Mouse (Mus musculus) hindbrain, embryonic 13.5 days (tissue): ENCODE results near the gene Prkcg. TPM values are rescaled to one million over a fixed set of nuclear protein-coding genes. Genes with fewer than 3 reads are reported as not detected.

ENCODE experiments used
- ATAC-seq: fragments of 200-750 bp; cut with Nextera tagmentation; 2 replicates; pipeline ENCODE4 v1.8.0; 2017; ENCODE audit warnings: moderate TSS enrichment; ENCODE audit not compliant: low FRiP score
- H3K27ac ChIP-seq: fragments of 300-500 bp; sonication (generic); 2 replicates; pipeline ENCODE4 v1.5.1; 2015; ENCODE audit warnings: inconsistent platforms, mild to moderate bottlenecking, moderate library complexity
- H3K27me3 ChIP-seq: fragments of 300-500 bp; sonication (generic); 2 replicates; pipeline ENCODE4 v1.6.1; 2015; ENCODE audit warnings: mild to moderate bottlenecking, inconsistent platforms
- H3K36me3 ChIP-seq: fragments of 300-500 bp; sonication (generic); 2 replicates; pipeline ENCODE4 v1.6.1; 2015; ENCODE audit warnings: mild to moderate bottlenecking, inconsistent platforms
- H3K4me1 ChIP-seq: fragments of 300-500 bp; sonication (generic); replicated peaks from 2 replicates; pipeline ENCODE4 v1.6.1; 2015; ENCODE audit warnings: inconsistent platforms
- H3K4me2 ChIP-seq: fragments of 300-500 bp; sonication (generic); 2 replicates; pipeline ENCODE4 v1.6.1; 2015; ENCODE audit warnings: inconsistent platforms, mild to moderate bottlenecking, moderate library complexity
- H3K4me3 ChIP-seq: fragments of 300-500 bp; sonication (generic); 2 replicates; pipeline ENCODE4 v1.5.1; 2015; ENCODE audit warnings: mild to moderate bottlenecking, inconsistent platforms
- H3K9ac ChIP-seq: fragments of 300-500 bp; sonication (generic); 2 replicates; pipeline ENCODE4 v1.6.1; 2015; ENCODE audit warnings: mild to moderate bottlenecking, inconsistent platforms
- H3K9me3 ChIP-seq: fragments of 300-500 bp; sonication (generic); 2 replicates; pipeline ENCODE4 v1.6.1; 2016; ENCODE audit warnings: inconsistent platforms
- WGBS: fragments of 180-500 bp; shearing (Covaris S2); methylation state at CpG from one replicate; pipeline ENCODE4 v1.1.7; 2015; 5-methylcytosine and 5-hydroxymethylcytosine counted together
- polyA plus RNA-seq: library from polyadenylated mRNA; unstranded; fragments of >200 nt; fragmentation: Nextera tagmentation; extraction: Ambion mirVana; gene quantifications from 2 replicates; pipeline ENCODE4 v1.2.1, GENCODE M21; 2015

Gene Prkcg
- polyA plus RNA-seq, 1 experiment from 2014 or later, result 0.81 TPM

GRCm38 (mm10) chr7:3292791-3293190 lies 3.8 kb downstream of the Prkcg start:
- Histone ChIP-seq H3K36me3 (peaks cover 39% of the 10 kb centered on the region), H3K9me3 (no peaks in the 10 kb centered on the region), H3K4me3 (peak overlapping the region; percentile 27), H3K9ac (peak overlapping the region; percentile 60), H3K4me2 (peak overlapping the region; percentile 47), H3K27ac (no peak overlapping the region), H3K4me1 (peaks cover 40% of the 10 kb centered on the region), H3K27me3 (no peaks in the 10 kb centered on the region)
- ATAC-seq, result no peak
- WGBS, result 4% methylated on average over 14 of the region's 14 CpGs

DNA sequence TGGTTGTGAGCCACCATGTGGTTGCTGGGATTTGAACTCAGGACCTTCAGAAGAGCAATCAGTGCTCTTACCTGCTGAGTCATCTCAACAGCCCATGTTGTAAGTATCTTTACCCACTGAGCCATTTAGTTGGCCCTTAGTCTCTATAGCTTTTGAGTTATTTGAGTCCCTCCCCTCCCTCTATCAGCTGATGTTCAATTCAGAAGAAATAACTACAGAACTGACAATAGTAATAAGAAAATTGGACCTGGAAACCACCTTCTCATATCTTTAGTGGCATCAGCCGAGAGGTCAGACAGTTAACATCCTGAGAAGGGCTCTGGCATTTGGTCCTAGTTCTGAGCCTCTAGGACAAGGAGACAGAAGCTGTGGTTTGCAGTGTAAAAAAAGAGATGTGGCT lies 5.8 kb downstream of the Prkcg start:
- peaks cover 41% of the 10 kb centered on the region for H3K4me1 ChIP-seq
- no peak overlapping the region for H3K9ac ChIP-seq
- H3K36me3 ChIP-seq, result peaks cover 52% of the 10 kb centered on the region
- H3K9me3 ChIP-seq, result no peaks in the 10 kb centered on the region
- WGBS, result 91% methylated on average over 1 of the region's 1 CpGs
- H3K27ac ChIP-seq, result no peak overlapping the region
- ATAC-seq, result no peak
- no peak overlapping the region for H3K4me2 ChIP-seq
- H3K27me3 ChIP-seq, result peaks cover 4% of the 10 kb centered on the region
- no peak overlapping the region for H3K4me3 ChIP-seq

GRCm38 (mm10) chr7:3295321-3296110 lies 6.5 kb downstream of the Prkcg start:
- no peak for ATAC-seq
- no peak overlapping the region for H3K27ac ChIP-seq
- H3K27me3 ChIP-seq, result peaks cover 11% of the 10 kb centered on the region
- H3K9ac ChIP-seq, result no peak overlapping the region
- peaks cover 53% of the 10 kb centered on the region for H3K36me3 ChIP-seq
- H3K4me2 ChIP-seq, result no peak overlapping the region
- WGBS, result 94% methylated on average over 5 of the region's 5 CpGs
- no peaks in the 10 kb centered on the region for H3K9me3 ChIP-seq
- H3K4me1 ChIP-seq, result peaks cover 39% of the 10 kb centered on the region
- H3K4me3 ChIP-seq, result no peak overlapping the region

DNA sequence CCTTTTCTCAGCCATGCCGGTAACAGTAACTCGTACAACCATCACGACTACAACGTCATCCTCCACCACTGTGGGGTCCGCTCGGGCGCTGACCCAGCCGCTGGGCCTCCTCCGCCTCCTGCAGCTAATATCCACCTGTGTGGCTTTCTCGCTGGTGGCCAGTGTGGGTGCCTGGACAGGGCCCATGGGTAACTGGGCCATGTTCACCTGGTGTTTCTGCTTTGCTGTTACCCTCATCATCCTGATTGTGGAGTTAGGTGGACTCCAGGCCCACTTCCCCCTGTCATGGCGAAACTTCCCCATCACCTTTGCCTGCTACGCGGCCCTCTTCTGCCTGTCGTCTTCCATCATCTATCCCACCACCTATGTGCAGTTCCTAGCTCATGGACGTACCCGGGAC lies 7.7 kb downstream of the Prkcg start:
- Histone ChIP-seq H3K9ac (no peak overlapping the region), H3K36me3 (peaks cover 53% of the 10 kb centered on the region), H3K9me3 (no peaks in the 10 kb centered on the region), H3K27me3 (peaks cover 22% of the 10 kb centered on the region), H3K4me1 (peaks cover 29% of the 10 kb centered on the region), H3K27ac (no peak overlapping the region), H3K4me2 (no peak overlapping the region), H3K4me3 (no peak overlapping the region)
- ATAC-seq, result no peak
- 95% methylated on average over 16 of the region's 16 CpGs for WGBS

GRCm38 (mm10) chr7:3299941-3300617 lies 11.1 kb downstream of the Prkcg start:
- H3K4me3 ChIP-seq, result no peak overlapping the region
- H3K4me2 ChIP-seq, result no peak overlapping the region
- H3K9ac ChIP-seq, result no peak overlapping the region
- H3K27me3 ChIP-seq, result peaks cover 47% of the 10 kb centered on the region
- no peaks in the 10 kb centered on the region for H3K9me3 ChIP-seq
- WGBS, result 58% methylated on average over 7 of the region's 7 CpGs
- peaks cover 45% of the 10 kb centered on the region for H3K4me1 ChIP-seq
- H3K27ac ChIP-seq, result no peak overlapping the region
- no peak for ATAC-seq
- peaks cover 38% of the 10 kb centered on the region for H3K36me3 ChIP-seq

DNA sequence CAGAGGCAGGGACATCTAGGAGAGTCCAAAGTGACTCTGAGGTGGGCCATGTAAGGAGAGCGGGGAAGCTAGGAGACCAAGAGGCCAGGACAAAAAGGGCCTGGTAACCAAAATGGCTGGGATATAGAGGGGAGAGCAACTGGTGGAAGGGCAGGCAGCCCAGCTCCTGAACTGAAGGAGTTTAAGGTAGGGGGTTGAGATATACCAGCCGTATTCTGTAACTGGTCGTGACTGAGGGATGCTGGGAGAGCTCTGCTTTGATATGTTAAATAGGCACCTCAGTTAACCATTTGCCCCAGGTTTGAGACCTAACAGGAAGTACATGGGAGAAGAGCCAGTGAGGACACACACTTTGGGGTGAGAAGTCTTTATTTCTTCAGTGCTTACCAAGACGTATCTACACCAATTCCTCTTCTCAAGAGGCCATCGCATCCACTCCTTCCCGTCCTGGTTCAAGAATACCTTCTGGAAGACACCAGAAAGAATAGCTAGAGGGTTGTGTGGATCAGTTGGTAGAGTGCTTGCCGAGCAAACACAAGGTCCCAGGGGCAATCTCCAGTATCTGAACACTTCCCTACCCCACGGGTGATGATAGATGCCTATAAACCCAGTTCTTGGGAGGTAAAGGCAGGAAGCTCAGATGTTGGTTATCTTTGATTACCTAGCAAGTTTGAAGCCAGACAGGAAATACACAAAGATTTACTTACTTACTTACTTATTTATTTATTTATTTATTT lies 12.1 kb downstream of the Prkcg start:
- Histone ChIP-seq H3K4me1 (peaks cover 45% of the 10 kb centered on the region), H3K27ac (no peak overlapping the region), H3K9me3 (no peaks in the 10 kb centered on the region), H3K4me3 (no peak overlapping the region), H3K9ac (no peak overlapping the region), H3K36me3 (peaks cover 30% of the 10 kb centered on the region), H3K27me3 (peaks cover 56% of the 10 kb centered on the region), H3K4me2 (peak overlapping the region; percentile 72; the same call in 1 of the 2 replicates)
- 69% methylated on average over 8 of the region's 8 CpGs for WGBS
- ATAC-seq, result no peak

- Histone ChIP-seq H3K27ac (no peak overlapping the region), H3K4me1 (peaks cover 45% of the 10 kb centered on the region), H3K4me3 (peak overlapping the region; percentile 44), H3K27me3 (peaks cover 60% of the 10 kb centered on the region), H3K9me3 (no peaks in the 10 kb centered on the region), H3K9ac (peak overlapping the region; percentile 68; the same call in 1 of the 2 replicates), H3K4me2 (peak overlapping the region; percentile 72), H3K36me3 (peaks cover 22% of the 10 kb centered on the region)
- ATAC-seq, result peak; percentile 36; the same call in 1 of the 2 replicates
- 8% methylated on average over 33 of the region's 33 CpGs for WGBS
Observed at GRCm38 (mm10) chr7:3301628-3302555, 12.9 kb downstream of the Prkcg start.

- Histone ChIP-seq H3K36me3 (peaks cover 14% of the 10 kb centered on the region), H3K9ac (peak overlapping the region; percentile 68), H3K9me3 (no peaks in the 10 kb centered on the region), H3K27ac (no peak overlapping the region), H3K27me3 (peaks cover 60% of the 10 kb centered on the region), H3K4me3 (peak overlapping the region; percentile 44), H3K4me1 (peaks cover 40% of the 10 kb centered on the region), H3K4me2 (peak overlapping the region; percentile 72)
- 3% methylated on average over 16 of the region's 16 CpGs for WGBS
- ATAC-seq, result peak; percentile 34
Observed at GRCm38 (mm10) chr7:3302556-3303275, 13.7 kb downstream of the Prkcg start.

DNA sequence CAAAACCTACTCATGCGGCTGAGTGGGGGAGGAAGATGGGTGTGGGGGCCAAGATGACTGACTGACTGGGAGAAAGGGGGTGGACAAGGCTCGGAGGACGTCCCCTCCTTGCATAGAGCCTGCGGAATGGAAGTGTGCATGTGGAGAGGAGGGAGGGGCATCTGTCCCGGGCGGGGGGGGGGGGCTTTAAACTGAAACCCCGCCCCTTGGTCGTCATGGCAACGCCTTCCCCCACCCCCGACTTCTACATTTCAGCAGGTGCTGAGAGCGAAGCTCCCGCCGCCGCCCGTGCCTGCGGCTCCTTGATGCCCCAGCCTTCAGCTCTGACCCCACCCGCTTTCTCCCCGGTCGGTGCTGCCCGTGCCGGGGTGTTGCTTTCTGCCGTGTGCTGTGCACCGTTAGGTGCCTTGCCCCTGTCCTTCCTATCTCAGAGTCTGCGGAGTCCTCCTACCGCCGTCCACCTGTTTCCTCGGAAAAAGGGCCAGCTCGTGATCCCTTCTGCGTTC lies 14.3 kb downstream of the Prkcg start:
- ATAC-seq, result peak; percentile 67
- Histone ChIP-seq H3K4me3 (peak overlapping the region; percentile 44), H3K9me3 (no peaks in the 10 kb centered on the region), H3K9ac (peak overlapping the region; percentile 68), H3K36me3 (peaks cover 11% of the 10 kb centered on the region), H3K4me2 (peak overlapping the region; percentile 72), H3K27ac (no peak overlapping the region), H3K27me3 (peaks cover 60% of the 10 kb centered on the region), H3K4me1 (peaks cover 37% of the 10 kb centered on the region)
- under 1% methylated on average over 27 of the region's 29 CpGs for WGBS

DNA sequence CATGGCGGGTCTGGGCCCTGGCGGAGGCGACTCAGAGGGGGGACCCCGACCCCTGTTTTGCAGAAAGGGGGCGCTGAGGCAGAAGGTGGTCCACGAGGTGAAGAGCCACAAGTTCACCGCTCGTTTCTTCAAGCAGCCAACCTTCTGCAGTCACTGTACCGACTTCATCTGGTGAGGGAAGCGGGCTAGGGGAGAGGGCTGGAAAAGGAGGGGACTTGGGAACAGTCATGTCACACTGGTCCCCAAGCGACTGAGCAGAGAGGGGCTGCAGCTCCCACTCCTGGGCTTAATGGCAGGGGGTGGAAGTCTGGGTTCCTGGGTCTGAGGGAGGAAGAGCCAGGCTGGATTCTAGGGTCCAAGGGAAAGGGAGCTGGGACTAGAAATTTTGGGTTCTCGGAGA lies 14.8 kb downstream of the Prkcg start:
- Histone ChIP-seq H3K36me3 (peaks cover 6% of the 10 kb centered on the region), H3K9ac (peak overlapping the region; percentile 68), H3K27ac (no peak overlapping the region), H3K4me3 (peak overlapping the region; percentile 44), H3K4me2 (peak overlapping the region; percentile 72), H3K9me3 (no peaks in the 10 kb centered on the region), H3K27me3 (peaks cover 64% of the 10 kb centered on the region), H3K4me1 (peaks cover 35% of the 10 kb centered on the region)
- ATAC-seq, result peak; percentile 49
- WGBS, result 6% methylated on average over 12 of the region's 12 CpGs

DNA sequence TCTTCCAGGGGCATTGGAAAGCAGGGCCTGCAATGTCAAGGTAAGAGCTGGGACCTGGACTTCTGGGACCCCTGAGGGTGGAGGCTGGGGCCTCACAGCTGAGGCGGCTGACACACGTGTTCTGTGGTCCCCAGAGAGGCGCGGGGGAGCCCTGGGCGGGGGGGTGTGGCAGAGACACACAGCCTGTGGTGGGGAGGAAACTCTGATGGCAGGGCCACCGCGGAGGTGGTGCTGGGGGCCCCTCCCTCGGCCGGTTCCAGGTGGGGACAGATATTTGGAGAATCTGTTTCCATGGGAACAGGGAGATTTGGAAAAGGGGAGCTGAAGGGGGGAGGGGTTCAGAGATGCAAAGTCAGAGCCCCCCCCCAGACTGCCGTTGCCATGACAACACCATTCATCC lies 15.3 kb downstream of the Prkcg start:
- peak; percentile 47; the same call in 1 of the 2 replicates for ATAC-seq
- peaks cover 64% of the 10 kb centered on the region for H3K27me3 ChIP-seq
- no peak overlapping the region for H3K27ac ChIP-seq
- peak overlapping the region; percentile 72 for H3K4me2 ChIP-seq
- H3K9me3 ChIP-seq, result no peaks in the 10 kb centered on the region
- H3K9ac ChIP-seq, result peak overlapping the region; percentile 46
- peak overlapping the region; percentile 44 for H3K4me3 ChIP-seq
- H3K4me1 ChIP-seq, result peaks cover 35% of the 10 kb centered on the region
- peaks cover 4% of the 10 kb centered on the region for H3K36me3 ChIP-seq
- 5% methylated on average over 8 of the region's 10 CpGs for WGBS
